Mouse (Mus musculus): ENCODE measurements at regions not wholly inside any gene's neighbourhood (a gene's known extent, or its start where the extent isn't known, plus 50 kb on each side); places are given as distances from the start of the nearest gene placed in this dataset.

GRCm38 (mm10) chr9:47458721-47459418 is 71.1 kb upstream of the Cadm1 start:
- TF ChIP-seq CTCF (conservative IDR thresholded peaks at IDR 0.05; ENCODE audit: low read length) (no peak), POU5F1 (IDR thresholded peaks at IDR 0.05; ENCODE audit: borderline replicate concordance, low read length) (no peak)

Measured in E14TG2a.4 (cell line).